Mouse (Mus musculus) kidney, embryonic 15.5 days (tissue): ENCODE data around the gene Kdm4a. TPM values are rescaled to one million over a fixed set of nuclear protein-coding genes. Genes with fewer than 3 reads are reported as not detected.

Experiments used
- ATAC-seq: fragments of 200-750 bp; cut with Nextera tagmentation; replicated peaks from 2 replicates; pipeline ENCODE4 v1.8.0; 2017; ENCODE audit warnings: moderate TSS enrichment; ENCODE audit not compliant: low FRiP score
- H3K27ac ChIP-seq: fragments of 300-500 bp; sonication (generic); 2 replicates; pipeline ENCODE4 v1.5.1; 2015; ENCODE audit warnings: mild to moderate bottlenecking, inconsistent platforms
- H3K27me3 ChIP-seq: fragments of 300-500 bp; sonication (generic); 2 replicates; pipeline ENCODE4 v1.6.1; 2015; ENCODE audit warnings: inconsistent platforms
- H3K36me3 ChIP-seq: fragments of 300-500 bp; sonication (generic); 2 replicates; pipeline ENCODE4 v1.6.1; 2015; ENCODE audit warnings: inconsistent platforms
- H3K4me1 ChIP-seq: fragments of 300-500 bp; sonication (generic); 2 replicates; pipeline ENCODE4 v1.6.1; 2015; ENCODE audit warnings: inconsistent platforms
- H3K4me2 ChIP-seq: fragments of 300-500 bp; sonication (generic); 2 replicates; pipeline ENCODE4 v1.6.1; 2015; ENCODE audit warnings: moderate library complexity, mild to moderate bottlenecking, inconsistent platforms
- H3K4me3 ChIP-seq: fragments of 300-500 bp; sonication (generic); replicated peaks from 2 replicates; pipeline ENCODE4 v1.5.1; 2015; ENCODE audit warnings: mild to moderate bottlenecking, inconsistent platforms
- H3K9ac ChIP-seq: fragments of 300-500 bp; sonication (generic); 2 replicates; pipeline ENCODE4 v1.6.1; 2015; ENCODE audit warnings: mild to moderate bottlenecking, inconsistent platforms
- H3K9me3 ChIP-seq: fragments of 300-500 bp; sonication (generic); replicated peaks from 2 replicates; pipeline ENCODE4 v1.6.1; 2016; ENCODE audit warnings: inconsistent platforms
- WGBS: fragments of 180-500 bp; shearing (Covaris S2); methylation state at CpG from one replicate; pipeline ENCODE4 v1.1.7; 2015; ENCODE audit warnings: mixed read lengths; 5-methylcytosine and 5-hydroxymethylcytosine counted together
- polyA plus RNA-seq: library from polyadenylated mRNA; unstranded; fragments of >200 nt; fragmentation: Nextera tagmentation; extraction: Ambion mirVana; gene quantifications from 2 replicates; pipeline ENCODE4 v1.2.1, GENCODE M21; 2015

The Kdm4a gene
- 39.5 and 40.8 TPM in 2 replicates for polyA plus RNA-seq

GRCm38 (mm10) chr4:118179467-118180300 is at the start of gene Kdm4a:
Gene Kdm4a, minus strand, starts transcription at chr4:118180043.
- no peaks in the 10 kb centered on the region for H3K9me3 ChIP-seq
- no peaks in the 10 kb centered on the region for H3K27me3 ChIP-seq
- WGBS: under 1% methylated on average over 38 of the region's 38 CpGs
- peaks cover 12% of the 10 kb centered on the region for H3K4me1 ChIP-seq
- H3K4me2 ChIP-seq: peak within 1 kb of the TSS; percentile 77
- peak within 1 kb of the TSS; percentile 75 for H3K9ac ChIP-seq
- peak; percentile 100 for ATAC-seq
- H3K27ac ChIP-seq: peak within 1 kb of the TSS; percentile 98
- peak within 1 kb of the TSS; percentile 79 for H3K4me3 ChIP-seq
- peaks cover 28% of the 10 kb centered on the region for H3K36me3 ChIP-seq

GRCm38 (mm10) chr4:118229035-118229770 is 49.4 kb upstream of the Kdm4a start:
- H3K4me3 ChIP-seq: no peak overlapping the region
- H3K4me1 ChIP-seq: no peaks in the 10 kb centered on the region
- H3K4me2 ChIP-seq: no peak overlapping the region
- H3K36me3 ChIP-seq: peaks cover 99% of the 10 kb centered on the region
- H3K9ac ChIP-seq: no peak overlapping the region
- no peak overlapping the region for H3K27ac ChIP-seq
- no peak for ATAC-seq
- H3K9me3 ChIP-seq: no peaks in the 10 kb centered on the region
- no peaks in the 10 kb centered on the region for H3K27me3 ChIP-seq
- 88% methylated on average over 6 of the region's 6 CpGs for WGBS

- H3K9me3 ChIP-seq: no peaks in the 10 kb centered on the region
- H3K4me2 ChIP-seq: no peak overlapping the region
- peaks cover 99% of the 10 kb centered on the region for H3K36me3 ChIP-seq
- 90% methylated on average over 12 of the region's 12 CpGs for WGBS
- H3K9ac ChIP-seq: no peak overlapping the region
- ATAC-seq: no peak
- H3K27me3 ChIP-seq: no peaks in the 10 kb centered on the region
- no peak overlapping the region for H3K4me3 ChIP-seq
- no peak overlapping the region for H3K27ac ChIP-seq
- no peaks in the 10 kb centered on the region for H3K4me1 ChIP-seq
Observed at GRCm38 (mm10) chr4:118227398-118227797, 47.6 kb upstream of the Kdm4a start.

- Histone ChIP-seq H3K27me3 (no peaks in the 10 kb centered on the region), H3K36me3 (peaks cover 100% of the 10 kb centered on the region)
- WGBS: 74% methylated on average over 7 of the region's 7 CpGs
Observed at GRCm38 (mm10) chr4:118221261-118221660, 41.4 kb upstream of the Kdm4a start.

GRCm38 (mm10) chr4:118220756-118221155 is 40.9 kb upstream of the Kdm4a start:
- Histone ChIP-seq H3K27me3 (no peaks in the 10 kb centered on the region), H3K36me3 (peaks cover 100% of the 10 kb centered on the region), H3K4me2 (no peak overlapping the region), H3K9me3 (no peaks in the 10 kb centered on the region), H3K9ac (no peak overlapping the region), H3K27ac (no peak overlapping the region), H3K4me3 (no peak overlapping the region), H3K4me1 (no peaks in the 10 kb centered on the region)
- ATAC-seq: no peak
- WGBS: 83% methylated on average over 9 of the region's 9 CpGs

More at GRCm38 (mm10) chr4:118221261-118221660, 41.4 kb upstream of the Kdm4a start:
- no peaks in the 10 kb centered on the region for H3K9me3 ChIP-seq
- no peak overlapping the region for H3K4me2 ChIP-seq
- no peaks in the 10 kb centered on the region for H3K4me1 ChIP-seq
- ATAC-seq: no peak
- H3K4me3 ChIP-seq: no peak overlapping the region
- H3K27ac ChIP-seq: no peak overlapping the region
- no peak overlapping the region for H3K9ac ChIP-seq

GRCm38 (mm10) chr4:118219487-118219886 is 39.6 kb upstream of the Kdm4a start:
- no peak overlapping the region for H3K27ac ChIP-seq
- no peak overlapping the region for H3K9ac ChIP-seq
- peaks cover 100% of the 10 kb centered on the region for H3K36me3 ChIP-seq
- no peak for ATAC-seq
- no peak overlapping the region for H3K4me3 ChIP-seq
- no peaks in the 10 kb centered on the region for H3K9me3 ChIP-seq
- H3K4me2 ChIP-seq: no peak overlapping the region
- no peaks in the 10 kb centered on the region for H3K4me1 ChIP-seq
- WGBS: 83% methylated on average over 6 of the region's 6 CpGs
- no peaks in the 10 kb centered on the region for H3K27me3 ChIP-seq

GRCm38 (mm10) chr4:118218521-118218920 is 38.7 kb upstream of the Kdm4a start:
- H3K9me3 ChIP-seq: no peaks in the 10 kb centered on the region
- no peaks in the 10 kb centered on the region for H3K4me1 ChIP-seq
- peaks cover 100% of the 10 kb centered on the region for H3K36me3 ChIP-seq
- H3K4me3 ChIP-seq: no peak overlapping the region
- 90% methylated on average over 5 of the region's 5 CpGs for WGBS
- no peak overlapping the region for H3K27ac ChIP-seq
- no peak for ATAC-seq
- H3K27me3 ChIP-seq: no peaks in the 10 kb centered on the region
- H3K9ac ChIP-seq: no peak overlapping the region
- H3K4me2 ChIP-seq: no peak overlapping the region

- Histone ChIP-seq H3K4me1 (no peaks in the 10 kb centered on the region), H3K9ac (no peak overlapping the region), H3K27ac (no peak overlapping the region), H3K9me3 (no peaks in the 10 kb centered on the region), H3K36me3 (peaks cover 100% of the 10 kb centered on the region), H3K27me3 (no peaks in the 10 kb centered on the region), H3K4me2 (no peak overlapping the region), H3K4me3 (no peak overlapping the region)
- ATAC-seq: peak; percentile 27; the same call in 1 of the 2 replicates
- 81% methylated on average over 17 of the region's 17 CpGs for WGBS
Observed at GRCm38 (mm10) chr4:118216726-118217595, 37.1 kb upstream of the Kdm4a start.

- Histone ChIP-seq H3K27ac (no peak overlapping the region), H3K9ac (no peak overlapping the region), H3K4me3 (no peak overlapping the region), H3K4me1 (no peaks in the 10 kb centered on the region), H3K4me2 (no peak overlapping the region), H3K27me3 (no peaks in the 10 kb centered on the region), H3K9me3 (no peaks in the 10 kb centered on the region), H3K36me3 (peaks cover 100% of the 10 kb centered on the region)
- ATAC-seq: no peak; the same call in 1 of the 2 replicates
- 87% methylated on average over 1 of the region's 1 CpGs for WGBS
Observed at GRCm38 (mm10) chr4:118214891-118215290, 35.0 kb upstream of the Kdm4a start.

GRCm38 (mm10) chr4:118206918-118207640 is 27.2 kb upstream of the Kdm4a start:
- Histone ChIP-seq H3K27ac (no peak overlapping the region), H3K4me2 (no peak overlapping the region), H3K27me3 (no peaks in the 10 kb centered on the region), H3K36me3 (peaks cover 49% of the 10 kb centered on the region), H3K4me3 (no peak overlapping the region), H3K4me1 (no peaks in the 10 kb centered on the region), H3K9me3 (no peaks in the 10 kb centered on the region), H3K9ac (no peak overlapping the region)
- 68% methylated on average over 10 of the region's 10 CpGs for WGBS
- no peak for ATAC-seq

- peaks cover 37% of the 10 kb centered on the region for H3K36me3 ChIP-seq
- 78% methylated on average over 2 of the region's 2 CpGs for WGBS
- no peak overlapping the region for H3K27ac ChIP-seq
- H3K9me3 ChIP-seq: no peaks in the 10 kb centered on the region
- no peak for ATAC-seq
- no peaks in the 10 kb centered on the region for H3K27me3 ChIP-seq
- H3K4me2 ChIP-seq: no peak overlapping the region
- H3K9ac ChIP-seq: no peak overlapping the region
- no peaks in the 10 kb centered on the region for H3K4me1 ChIP-seq
- no peak overlapping the region for H3K4me3 ChIP-seq
Observed at GRCm38 (mm10) chr4:118205906-118206305, 26.1 kb upstream of the Kdm4a start.
